Mouse (Mus musculus): ENCODE data around the gene Slc1a2.

The Slc1a2 gene

GRCm38 (mm10) chr2:102733128-102733527, 74.7 kb downstream of the Slc1a2 start:
- H3K4me3 ChIP-seq (replicated peaks; ENCODE audit: low read length) = no peak overlapping the region
- H3K4me1 ChIP-seq (replicated peaks; ENCODE audit: low read depth, low read length) = no peaks in the 10 kb centered on the region
- no peak for TF ChIP-seq POU5F1 (IDR thresholded peaks at IDR 0.05; ENCODE audit: borderline replicate concordance, low read length)
- no peak for TF ChIP-seq CTCF (conservative IDR thresholded peaks at IDR 0.05; ENCODE audit: low read length)
- TF ChIP-seq NANOG (IDR thresholded peaks at IDR 0.05; ENCODE audit: borderline replicate concordance, low read length) = no peak
- no peaks in the 10 kb centered on the region for H3K27me3 ChIP-seq (ENCODE audit: insufficient read depth, low read length)
- no peaks in the 10 kb centered on the region for H3K36me3 ChIP-seq (ENCODE audit: insufficient read depth, low read length)
- no peaks in the 10 kb centered on the region for H3K9me3 ChIP-seq (ENCODE audit: low read length)

DNA sequence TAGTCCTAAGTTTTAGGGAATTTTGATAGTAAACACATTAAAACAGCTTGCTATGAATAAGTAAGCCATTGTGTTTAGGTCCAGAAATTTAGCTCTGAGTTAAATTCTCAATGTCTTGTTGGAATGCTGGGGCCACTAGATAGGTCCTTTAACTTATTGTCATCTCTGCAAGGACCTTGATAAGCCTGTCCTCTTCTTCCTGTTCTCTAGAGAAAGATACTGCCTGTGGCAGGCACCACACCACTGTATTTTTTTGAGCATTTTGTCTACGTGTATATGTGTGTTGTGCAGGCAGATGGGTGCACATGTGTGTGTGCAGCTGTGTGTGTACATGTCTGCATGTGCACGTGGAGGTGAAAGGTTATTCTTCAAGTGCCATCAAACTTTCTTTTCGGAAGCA, 75.6 kb downstream of the Slc1a2 start:
- H3K36me3 ChIP-seq (ENCODE audit: insufficient read depth, low read length) = no peaks in the 10 kb centered on the region
- H3K4me3 ChIP-seq (replicated peaks; ENCODE audit: low read length) = no peak overlapping the region
- H3K27me3 ChIP-seq (ENCODE audit: insufficient read depth, low read length) = no peaks in the 10 kb centered on the region
- TF ChIP-seq CTCF (conservative IDR thresholded peaks at IDR 0.05; ENCODE audit: low read length) (no peak), NANOG (IDR thresholded peaks at IDR 0.05; ENCODE audit: borderline replicate concordance, low read length) (no peak), POU5F1 (IDR thresholded peaks at IDR 0.05; ENCODE audit: borderline replicate concordance, low read length) (no peak)
- H3K4me1 ChIP-seq (replicated peaks; ENCODE audit: low read depth, low read length) = no peaks in the 10 kb centered on the region
- H3K9me3 ChIP-seq (ENCODE audit: low read length) = no peaks in the 10 kb centered on the region

DNA sequence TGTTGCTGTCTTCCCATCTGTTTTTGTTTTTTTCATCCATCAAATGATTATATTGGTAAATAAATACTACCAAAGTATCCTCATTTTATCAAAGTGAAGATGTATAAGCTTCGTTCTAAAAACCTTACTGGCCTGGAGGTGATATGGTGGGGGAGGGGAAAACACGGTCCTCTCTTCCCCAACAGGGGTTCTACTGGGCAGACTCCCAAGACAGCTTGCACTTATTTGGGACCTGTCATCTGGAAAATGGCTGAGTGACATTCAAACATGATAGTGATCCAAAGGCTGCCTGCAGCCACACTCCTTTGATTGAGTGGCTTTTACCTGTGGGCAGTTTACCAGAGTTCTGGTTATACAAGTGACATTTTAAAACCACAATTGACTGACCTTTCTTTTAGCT, 76.6 kb downstream of the Slc1a2 start:
- no peak for TF ChIP-seq CTCF (conservative IDR thresholded peaks at IDR 0.05; ENCODE audit: low read length)
- TF ChIP-seq POU5F1 (IDR thresholded peaks at IDR 0.05; ENCODE audit: borderline replicate concordance, low read length) = no peak
- no peak for TF ChIP-seq NANOG (IDR thresholded peaks at IDR 0.05; ENCODE audit: borderline replicate concordance, low read length)
- Histone ChIP-seq H3K9me3 (ENCODE audit: low read length) (no peaks in the 10 kb centered on the region), H3K4me3 (replicated peaks; ENCODE audit: low read length) (no peak overlapping the region), H3K36me3 (ENCODE audit: insufficient read depth, low read length) (no peaks in the 10 kb centered on the region), H3K4me1 (replicated peaks; ENCODE audit: low read depth, low read length) (no peaks in the 10 kb centered on the region), H3K27me3 (ENCODE audit: insufficient read depth, low read length) (no peaks in the 10 kb centered on the region)

DNA sequence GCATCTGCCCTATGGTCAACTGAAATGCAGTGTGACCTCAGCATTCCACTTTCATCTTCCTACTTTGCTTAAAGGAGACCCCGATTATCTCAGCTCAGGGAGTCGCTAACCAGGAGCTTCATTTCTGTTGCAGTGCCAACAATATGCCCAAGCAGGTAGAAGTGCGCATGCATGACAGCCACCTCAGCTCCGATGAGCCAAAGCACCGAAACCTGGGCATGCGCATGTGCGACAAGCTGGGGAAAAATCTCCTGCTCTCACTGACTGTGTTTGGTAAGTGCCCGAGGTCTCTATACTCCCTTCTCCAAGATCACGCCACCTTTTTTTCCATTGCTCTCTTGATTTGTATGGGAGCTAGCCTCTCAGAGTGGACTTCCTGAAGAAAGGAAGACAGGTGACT, 77.4 kb downstream of the Slc1a2 start:
- no peaks in the 10 kb centered on the region for H3K27me3 ChIP-seq (ENCODE audit: insufficient read depth, low read length)
- no peaks in the 10 kb centered on the region for H3K4me1 ChIP-seq (replicated peaks; ENCODE audit: low read depth, low read length)
- H3K9me3 ChIP-seq (ENCODE audit: low read length) = no peaks in the 10 kb centered on the region
- no peaks in the 10 kb centered on the region for H3K36me3 ChIP-seq (ENCODE audit: insufficient read depth, low read length)
- H3K4me3 ChIP-seq (replicated peaks; ENCODE audit: low read length) = no peak overlapping the region
- TF ChIP-seq CTCF (conservative IDR thresholded peaks at IDR 0.05; ENCODE audit: low read length) (no peak), POU5F1 (IDR thresholded peaks at IDR 0.05; ENCODE audit: borderline replicate concordance, low read length) (no peak), NANOG (IDR thresholded peaks at IDR 0.05; ENCODE audit: borderline replicate concordance, low read length) (no peak)

DNA sequence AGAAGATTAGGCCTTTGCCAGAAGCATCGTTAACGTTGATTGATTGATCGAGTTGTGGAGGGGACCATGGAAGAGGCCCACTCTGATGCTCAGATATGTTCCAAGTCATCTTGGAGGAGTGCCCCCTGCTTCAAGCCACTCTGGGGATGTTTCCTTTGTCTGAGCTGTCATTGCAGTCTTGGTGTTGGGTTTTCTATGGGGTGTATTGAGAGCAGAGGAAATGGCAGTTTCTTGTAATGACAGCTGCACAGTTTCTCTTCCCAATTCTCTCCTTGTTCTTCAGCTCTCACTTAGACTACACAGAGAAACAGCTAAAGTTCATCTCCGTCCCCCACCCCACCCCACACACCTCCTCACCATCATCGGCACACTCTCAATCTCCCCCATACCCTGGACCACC, 78.0 kb downstream of the Slc1a2 start:
- Histone ChIP-seq H3K4me3 (replicated peaks; ENCODE audit: low read length) (no peak overlapping the region), H3K27me3 (ENCODE audit: insufficient read depth, low read length) (no peaks in the 10 kb centered on the region), H3K9me3 (ENCODE audit: low read length) (no peaks in the 10 kb centered on the region), H3K4me1 (replicated peaks; ENCODE audit: low read depth, low read length) (no peaks in the 10 kb centered on the region), H3K36me3 (ENCODE audit: insufficient read depth, low read length) (no peaks in the 10 kb centered on the region)
- no peak for TF ChIP-seq CTCF (conservative IDR thresholded peaks at IDR 0.05; ENCODE audit: low read length)
- TF ChIP-seq NANOG (IDR thresholded peaks at IDR 0.05; ENCODE audit: borderline replicate concordance, low read length) = no peak
- TF ChIP-seq POU5F1 (IDR thresholded peaks at IDR 0.05; ENCODE audit: borderline replicate concordance, low read length) = no peak

- no peaks in the 10 kb centered on the region for H3K4me1 ChIP-seq (replicated peaks; ENCODE audit: low read depth, low read length)
- no peak for TF ChIP-seq CTCF (conservative IDR thresholded peaks at IDR 0.05; ENCODE audit: low read length)
- TF ChIP-seq NANOG (IDR thresholded peaks at IDR 0.05; ENCODE audit: borderline replicate concordance, low read length) = no peak
- no peak for TF ChIP-seq POU5F1 (IDR thresholded peaks at IDR 0.05; ENCODE audit: borderline replicate concordance, low read length)
- H3K27me3 ChIP-seq (ENCODE audit: insufficient read depth, low read length) = no peaks in the 10 kb centered on the region
Measured at GRCm38 (mm10) chr2:102738852-102739251, 80.4 kb downstream of the Slc1a2 start.

GRCm38 (mm10) chr2:102742685-102743084, 84.2 kb downstream of the Slc1a2 start:
- TF ChIP-seq CTCF (conservative IDR thresholded peaks at IDR 0.05; ENCODE audit: low read length) (no peak), NANOG (IDR thresholded peaks at IDR 0.05; ENCODE audit: borderline replicate concordance, low read length) (no peak), POU5F1 (IDR thresholded peaks at IDR 0.05; ENCODE audit: borderline replicate concordance, low read length) (no peak)
- Histone ChIP-seq H3K4me1 (replicated peaks; ENCODE audit: low read depth, low read length) (no peaks in the 10 kb centered on the region), H3K9me3 (ENCODE audit: low read length) (no peaks in the 10 kb centered on the region), H3K4me3 (replicated peaks; ENCODE audit: low read length) (no peak overlapping the region), H3K27me3 (ENCODE audit: insufficient read depth, low read length) (no peaks in the 10 kb centered on the region), H3K36me3 (ENCODE audit: insufficient read depth, low read length) (no peaks in the 10 kb centered on the region)

More at GRCm38 (mm10) chr2:102738852-102739251, 80.4 kb downstream of the Slc1a2 start:
- H3K9me3 ChIP-seq (ENCODE audit: low read length) = no peaks in the 10 kb centered on the region
- H3K36me3 ChIP-seq (ENCODE audit: insufficient read depth, low read length) = no peaks in the 10 kb centered on the region
- no peak overlapping the region for H3K4me3 ChIP-seq (replicated peaks; ENCODE audit: low read length)

- Histone ChIP-seq H3K4me1 (replicated peaks; ENCODE audit: low read depth, low read length) (no peaks in the 10 kb centered on the region), H3K4me3 (replicated peaks; ENCODE audit: low read length) (no peak overlapping the region), H3K36me3 (ENCODE audit: insufficient read depth, low read length) (no peaks in the 10 kb centered on the region), H3K27me3 (ENCODE audit: insufficient read depth, low read length) (no peaks in the 10 kb centered on the region), H3K9me3 (ENCODE audit: low read length) (no peaks in the 10 kb centered on the region)
- peak; percentile 38 for TF ChIP-seq CTCF (conservative IDR thresholded peaks at IDR 0.05; ENCODE audit: low read length)
- TF ChIP-seq NANOG (IDR thresholded peaks at IDR 0.05; ENCODE audit: borderline replicate concordance, low read length) = no peak
- TF ChIP-seq POU5F1 (IDR thresholded peaks at IDR 0.05; ENCODE audit: borderline replicate concordance, low read length) = no peak
Measured at GRCm38 (mm10) chr2:102743918-102744696, 85.6 kb downstream of the Slc1a2 start.
